Mouse (Mus musculus): Measurements from ENCODE around the gene St3gal3. TPM values are rescaled to one million over a fixed set of nuclear protein-coding genes. Genes with fewer than 3 reads are reported as not detected.

Gene St3gal3
- polyA plus RNA-seq, 1 experiment from 2014 or later = 9.8 TPM

DNA sequence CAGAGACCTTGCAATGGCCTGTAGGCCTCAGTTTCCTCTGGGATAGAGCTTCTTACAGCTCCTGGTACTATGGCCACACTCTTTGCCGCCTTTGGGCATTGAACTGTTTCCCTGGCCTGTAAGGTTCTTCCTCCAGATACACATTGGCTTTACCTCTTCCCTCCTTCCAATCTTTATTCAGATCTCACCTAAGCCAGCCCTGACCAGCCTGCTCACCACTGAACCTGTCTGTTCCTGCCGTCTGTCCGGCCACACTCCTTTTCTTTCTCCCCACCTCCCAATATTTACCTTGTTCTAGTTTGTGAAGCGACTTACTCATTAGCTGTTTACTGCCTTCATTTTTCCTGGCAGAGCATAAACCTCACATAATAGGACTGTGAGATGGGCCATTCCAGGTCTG, 155.5 kb downstream of the St3gal3 start:
- Histone ChIP-seq H3K9me3 (no peaks in the 10 kb centered on the region), H3K27ac (no peak overlapping the region), H3K4me1 (peaks cover 9% of the 10 kb centered on the region), H3K4me2 (no peak overlapping the region), H3K4me3 (no peak overlapping the region), H3K9ac (no peak overlapping the region), H3K27me3 (no peaks in the 10 kb centered on the region), H3K36me3 (no peaks in the 10 kb centered on the region)
- WGBS = 90% methylated on average over 4 of the region's 4 CpGs
- no peak for ATAC-seq (ENCODE audit: insufficient number of reproducible peaks, insufficient read depth, low FRiP score, low TSS enrichment, low read depth)

DNA sequence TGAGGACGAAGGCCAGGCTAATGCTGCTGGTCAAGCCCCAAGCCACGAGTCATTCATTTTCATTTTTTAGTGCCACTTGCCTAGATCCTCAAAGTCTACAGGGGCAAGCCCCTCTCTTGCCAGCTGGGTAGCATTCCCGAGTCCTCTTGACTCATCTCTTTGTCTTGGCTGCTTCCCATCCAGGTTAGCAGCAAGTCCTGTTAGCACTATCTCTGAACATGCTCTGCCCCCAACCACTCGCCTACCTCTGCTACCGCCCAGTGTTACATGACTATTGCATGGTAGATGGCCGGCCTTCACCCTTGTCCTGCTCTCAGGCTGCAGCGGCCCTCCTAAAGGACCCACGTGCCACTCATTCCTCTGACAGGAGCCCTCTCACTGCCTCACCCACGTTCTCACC, 156.4 kb downstream of the St3gal3 start:
- Histone ChIP-seq H3K36me3 (no peaks in the 10 kb centered on the region), H3K27me3 (no peaks in the 10 kb centered on the region), H3K4me2 (no peak overlapping the region), H3K4me1 (peaks cover 16% of the 10 kb centered on the region), H3K27ac (no peak overlapping the region), H3K9ac (no peak overlapping the region), H3K4me3 (no peak overlapping the region), H3K9me3 (no peaks in the 10 kb centered on the region)
- WGBS = 91% methylated on average over 9 of the region's 9 CpGs
- no peak for ATAC-seq (ENCODE audit: insufficient number of reproducible peaks, insufficient read depth, low FRiP score, low TSS enrichment, low read depth)

DNA sequence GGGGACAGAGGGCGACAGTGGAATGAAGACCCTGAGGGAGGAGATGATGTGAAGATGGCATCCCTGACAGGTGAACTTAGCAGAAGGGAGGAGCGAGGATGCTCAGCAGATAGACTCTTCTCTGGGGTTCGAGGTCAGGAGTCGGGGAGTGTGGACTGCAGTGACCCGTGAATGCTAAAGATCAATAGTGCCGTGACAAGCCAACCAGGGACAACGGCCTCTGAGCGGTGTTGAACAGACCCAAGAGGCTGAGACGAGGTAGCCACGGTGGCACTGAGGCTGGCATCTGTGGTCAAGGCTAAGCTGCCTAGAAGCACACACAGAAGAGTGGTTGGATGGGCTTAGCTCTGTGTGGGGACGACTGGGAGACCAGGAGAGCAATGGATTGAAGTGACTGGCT, 156.9 kb downstream of the St3gal3 start:
- H3K9me3 ChIP-seq = no peaks in the 10 kb centered on the region
- WGBS = 81% methylated on average over 11 of the region's 11 CpGs

DNA sequence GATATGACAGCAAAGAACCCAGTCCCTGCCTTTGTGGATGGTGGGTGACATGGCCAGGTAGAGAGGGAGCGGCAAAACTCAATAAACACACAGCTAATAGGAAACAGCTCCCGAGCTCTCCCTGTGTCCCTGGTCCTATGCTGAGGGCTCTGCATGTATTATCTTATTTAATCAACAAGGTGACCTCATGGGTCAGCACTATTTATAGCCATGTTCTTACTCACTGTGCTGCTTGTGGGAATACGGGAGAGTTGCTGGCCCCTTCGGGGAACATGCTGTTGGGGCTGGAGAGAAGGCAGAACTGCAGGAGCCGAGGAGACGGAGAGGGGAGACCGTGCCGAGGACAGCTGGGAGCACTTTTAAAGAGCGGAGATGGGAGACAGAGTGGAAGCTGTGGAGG, 157.3 kb downstream of the St3gal3 start:
- no peak overlapping the region for H3K9ac ChIP-seq
- no peak overlapping the region for H3K4me3 ChIP-seq
- no peak overlapping the region for H3K27ac ChIP-seq
- no peaks in the 10 kb centered on the region for H3K36me3 ChIP-seq
- peaks cover 24% of the 10 kb centered on the region for H3K4me1 ChIP-seq
- no peaks in the 10 kb centered on the region for H3K9me3 ChIP-seq
- no peak for ATAC-seq (ENCODE audit: insufficient number of reproducible peaks, insufficient read depth, low FRiP score, low TSS enrichment, low read depth)
- H3K27me3 ChIP-seq = no peaks in the 10 kb centered on the region
- WGBS = 54% methylated on average over 9 of the region's 9 CpGs
- H3K4me2 ChIP-seq = no peak overlapping the region

More for the DNA sequence above, 156.9 kb downstream of the St3gal3 start:
- Histone ChIP-seq H3K4me1 (peaks cover 20% of the 10 kb centered on the region), H3K4me3 (no peak overlapping the region), H3K4me2 (no peak overlapping the region), H3K9ac (no peak overlapping the region), H3K36me3 (no peaks in the 10 kb centered on the region), H3K27me3 (no peaks in the 10 kb centered on the region), H3K27ac (no peak overlapping the region)
- ATAC-seq (ENCODE audit: insufficient number of reproducible peaks, insufficient read depth, low FRiP score, low TSS enrichment, low read depth) = no peak

DNA sequence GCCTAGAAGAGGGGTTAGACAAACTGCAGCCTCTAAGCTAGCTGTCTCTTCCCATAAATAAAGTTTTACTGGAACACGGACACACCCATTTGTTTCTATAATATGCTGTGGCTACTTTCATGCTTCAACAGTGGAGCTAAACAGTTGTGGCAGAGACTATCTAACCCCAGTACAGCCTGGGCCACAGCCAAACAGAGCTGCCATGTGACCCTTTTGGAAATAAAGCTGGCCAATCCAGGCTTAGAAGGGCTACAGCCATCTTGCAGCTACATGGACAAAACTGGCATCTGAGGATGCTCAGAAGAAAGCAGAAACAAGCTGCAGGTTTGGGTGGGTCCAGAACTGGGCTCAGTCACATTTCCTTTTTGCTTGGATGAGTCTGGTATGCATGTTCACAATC, 158.9 kb downstream of the St3gal3 start:
- WGBS = 74% methylated on average over 1 of the region's 1 CpGs

DNA sequence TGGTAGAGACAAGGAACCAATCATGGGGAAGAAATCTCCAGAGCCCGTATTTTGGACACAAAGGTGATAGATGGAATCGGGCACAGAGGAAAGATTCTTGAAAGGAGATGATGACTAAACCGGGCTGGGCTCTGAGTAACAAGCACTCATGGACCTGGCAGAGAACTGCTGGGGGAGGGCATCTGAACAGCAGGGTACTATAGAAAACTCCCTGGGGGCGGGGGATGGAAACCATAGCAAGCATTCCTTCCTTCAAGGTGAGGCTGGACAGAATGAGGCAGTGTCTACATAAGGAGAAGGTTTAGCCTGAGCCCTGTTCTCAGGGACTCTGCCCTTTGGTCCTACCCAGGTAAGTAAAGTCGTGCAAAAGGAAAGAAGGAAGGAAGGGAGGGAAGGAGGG, 160.0 kb downstream of the St3gal3 start:
- Histone ChIP-seq H3K9me3 (no peaks in the 10 kb centered on the region), H3K4me2 (no peak overlapping the region), H3K36me3 (no peaks in the 10 kb centered on the region), H3K27ac (no peak overlapping the region), H3K9ac (no peak overlapping the region), H3K27me3 (no peaks in the 10 kb centered on the region), H3K4me1 (peaks cover 25% of the 10 kb centered on the region), H3K4me3 (no peak overlapping the region)
- WGBS = 70% methylated on average over 5 of the region's 5 CpGs
- ATAC-seq (ENCODE audit: insufficient number of reproducible peaks, insufficient read depth, low FRiP score, low TSS enrichment, low read depth) = no peak

More for the DNA sequence above, 158.9 kb downstream of the St3gal3 start:
- no peak overlapping the region for H3K27ac ChIP-seq
- ATAC-seq (ENCODE audit: insufficient number of reproducible peaks, insufficient read depth, low FRiP score, low TSS enrichment, low read depth) = no peak
- no peaks in the 10 kb centered on the region for H3K9me3 ChIP-seq
- H3K4me3 ChIP-seq = no peak overlapping the region
- peaks cover 24% of the 10 kb centered on the region for H3K4me1 ChIP-seq
- no peak overlapping the region for H3K4me2 ChIP-seq
- H3K9ac ChIP-seq = no peak overlapping the region
- no peaks in the 10 kb centered on the region for H3K27me3 ChIP-seq
- H3K36me3 ChIP-seq = no peaks in the 10 kb centered on the region

DNA sequence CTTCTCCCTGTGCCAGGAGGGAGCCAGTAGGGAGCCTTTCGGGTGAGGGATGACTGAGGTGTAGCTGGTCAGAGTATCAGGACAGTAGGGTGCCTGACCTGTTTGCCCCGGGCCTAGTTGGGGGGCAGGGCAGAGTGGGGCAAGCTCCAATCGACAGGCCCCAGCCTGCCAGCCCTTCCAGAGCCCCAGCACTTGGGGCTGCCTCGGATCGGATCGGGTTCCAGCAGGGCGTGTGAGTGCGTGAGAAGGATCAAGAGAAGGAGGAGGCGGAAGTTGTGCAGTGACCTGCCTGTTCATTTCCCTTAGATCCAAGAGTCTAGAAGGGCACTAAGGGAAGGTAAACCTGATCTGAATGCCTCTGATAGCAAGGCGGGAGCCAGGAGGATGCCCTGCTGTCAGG, 161.7 kb downstream of the St3gal3 start:
- no peaks in the 10 kb centered on the region for H3K9me3 ChIP-seq
- no peak for ATAC-seq (ENCODE audit: insufficient number of reproducible peaks, insufficient read depth, low FRiP score, low TSS enrichment, low read depth)
- no peak overlapping the region for H3K27ac ChIP-seq
- no peak overlapping the region for H3K4me2 ChIP-seq
- no peak overlapping the region for H3K9ac ChIP-seq
- H3K4me1 ChIP-seq = peaks cover 27% of the 10 kb centered on the region
- H3K27me3 ChIP-seq = no peaks in the 10 kb centered on the region
- no peaks in the 10 kb centered on the region for H3K36me3 ChIP-seq
- H3K4me3 ChIP-seq = no peak overlapping the region
- 33% methylated on average over 10 of the region's 10 CpGs for WGBS

DNA sequence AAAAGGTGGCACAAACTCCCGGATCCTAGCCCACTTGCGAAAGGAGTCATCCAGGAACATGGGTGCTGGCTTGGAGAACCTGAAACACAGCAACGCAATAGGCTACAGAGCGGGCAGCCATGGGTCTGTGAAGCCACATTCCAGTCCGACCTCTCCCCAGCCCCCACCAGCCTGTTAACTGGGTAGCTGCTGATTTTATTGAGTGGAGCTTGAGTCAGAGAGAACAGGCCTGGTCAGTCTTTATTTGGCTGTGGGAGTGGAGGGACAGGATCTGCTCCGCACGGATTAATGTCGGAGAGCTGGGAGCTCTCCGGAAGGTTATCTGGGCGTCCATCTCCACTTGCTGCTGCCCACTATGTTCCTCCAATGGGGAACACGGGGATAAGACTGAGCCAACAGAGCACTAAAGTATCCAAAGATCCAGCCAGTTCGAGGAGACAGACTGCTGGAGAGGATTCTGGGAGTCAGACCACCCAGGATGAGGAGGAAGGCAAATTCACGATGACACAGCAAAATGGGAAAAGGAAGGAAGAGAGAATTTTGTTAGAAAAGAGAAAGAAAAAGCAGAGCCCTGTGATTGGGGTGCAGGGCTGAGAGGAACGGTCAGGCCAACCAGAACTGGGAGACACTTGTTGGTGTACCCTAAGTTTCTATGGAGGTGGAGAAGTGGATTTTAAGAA, 170.2 kb downstream of the St3gal3 start:
- no peak overlapping the region for H3K27ac ChIP-seq

DNA sequence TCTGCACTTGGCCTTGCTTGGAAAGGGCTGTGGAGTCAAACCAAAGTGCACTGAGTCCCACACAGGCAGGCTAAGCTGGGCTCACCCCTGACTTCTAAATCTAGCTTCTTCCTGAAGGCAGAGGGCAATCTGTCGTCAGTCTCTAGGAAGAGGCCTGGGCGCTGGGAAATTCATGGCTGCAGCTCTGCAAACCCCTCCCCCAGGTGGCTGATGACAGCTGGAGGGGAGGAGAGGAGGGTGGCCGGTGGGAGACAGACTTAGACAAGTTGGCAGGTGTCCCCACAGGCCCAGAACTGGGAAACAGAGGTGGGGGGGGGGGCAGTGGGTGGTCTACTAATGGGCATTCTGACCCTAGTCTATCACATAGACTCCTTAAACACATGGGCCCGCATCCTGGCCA, 177.2 kb downstream of the St3gal3 start:
- no peak overlapping the region for H3K4me2 ChIP-seq
- H3K36me3 ChIP-seq = peaks cover 69% of the 10 kb centered on the region
- no peak overlapping the region for H3K27ac ChIP-seq
- no peak overlapping the region for H3K9ac ChIP-seq
- no peaks in the 10 kb centered on the region for H3K4me1 ChIP-seq
- 0 out of 2 replicates have a peak, but pooled peaks cover 1% of the 10 kb centered on the region for H3K9me3 ChIP-seq
- H3K27me3 ChIP-seq = no peaks in the 10 kb centered on the region
- H3K4me3 ChIP-seq = no peak overlapping the region
- ATAC-seq (ENCODE audit: insufficient number of reproducible peaks, insufficient read depth, low FRiP score, low TSS enrichment, low read depth) = no peak
- 68% methylated on average over 4 of the region's 4 CpGs for WGBS

More for the DNA sequence above, 170.2 kb downstream of the St3gal3 start:
- Histone ChIP-seq H3K9me3 (no peaks in the 10 kb centered on the region), H3K4me1 (peaks cover 8% of the 10 kb centered on the region), H3K36me3 (peaks cover 24% of the 10 kb centered on the region), H3K4me3 (no peak overlapping the region), H3K9ac (no peak overlapping the region), H3K27me3 (no peaks in the 10 kb centered on the region), H3K4me2 (no peak overlapping the region)
- ATAC-seq (ENCODE audit: insufficient number of reproducible peaks, insufficient read depth, low FRiP score, low TSS enrichment, low read depth) = no peak
- 78% methylated on average over 14 of the region's 14 CpGs for WGBS

DNA sequence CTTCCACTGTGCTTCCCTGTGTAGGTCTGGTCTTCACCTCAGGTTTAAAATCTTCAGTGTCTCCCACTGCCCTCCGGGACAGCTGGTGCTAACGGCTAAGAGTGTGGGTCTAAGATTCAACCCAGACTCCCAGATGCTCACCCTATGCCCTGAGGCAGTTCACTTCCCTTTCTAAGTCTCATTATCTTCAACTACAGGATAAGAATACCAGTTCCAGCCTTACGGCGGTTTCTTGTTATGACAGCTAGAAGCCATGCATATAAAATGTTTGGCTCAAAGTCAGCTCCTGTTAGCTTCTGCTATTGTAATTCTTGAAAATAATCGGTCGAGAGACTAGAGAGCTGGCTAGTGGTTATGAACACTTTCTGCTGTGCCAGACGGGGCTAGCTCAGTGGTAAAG, 187.2 kb downstream of the St3gal3 start:
- Histone ChIP-seq H3K4me2 (no peak overlapping the region), H3K4me3 (no peak overlapping the region), H3K4me1 (peaks cover 13% of the 10 kb centered on the region), H3K27me3 (no peaks in the 10 kb centered on the region), H3K27ac (no peak overlapping the region), H3K9ac (no peak overlapping the region), H3K9me3 (0 out of 2 replicates have a peak, but pooled peaks cover 2% of the 10 kb centered on the region), H3K36me3 (peaks cover 29% of the 10 kb centered on the region)
- no peak for ATAC-seq (ENCODE audit: insufficient number of reproducible peaks, insufficient read depth, low FRiP score, low TSS enrichment, low read depth)
- WGBS = 60% methylated on average over 7 of the region's 7 CpGs

DNA sequence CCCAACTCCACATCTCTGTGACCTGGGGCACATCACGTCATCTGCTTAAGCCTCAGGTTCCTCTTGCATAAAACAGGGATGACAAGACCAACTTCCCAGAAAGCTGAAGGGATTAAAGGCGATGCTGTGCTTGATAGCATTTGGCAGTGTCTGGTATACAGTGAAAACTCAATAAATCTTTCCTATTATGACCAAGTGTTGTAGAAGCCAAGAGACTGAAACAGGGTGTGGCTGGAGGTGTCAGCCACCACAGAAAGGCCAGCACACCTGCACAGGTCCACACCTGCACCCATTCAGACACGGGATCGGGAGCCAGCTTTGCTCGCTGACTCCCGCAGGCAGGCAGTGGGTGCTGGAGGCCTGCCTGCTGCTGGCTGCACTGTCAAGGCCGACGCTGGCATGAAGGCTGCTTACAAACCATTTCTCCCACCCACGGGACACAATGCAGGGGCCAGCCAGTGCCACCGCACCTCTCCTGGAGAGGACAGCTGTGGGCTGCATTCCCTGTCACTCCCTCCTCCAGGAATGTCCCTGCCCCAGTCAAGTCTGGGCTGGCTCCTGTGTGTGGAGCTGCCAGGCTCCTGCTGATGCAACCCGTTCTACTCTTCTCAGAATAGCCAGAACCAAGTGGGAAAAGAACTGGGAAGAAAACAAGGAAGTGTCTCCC, 187.9 kb downstream of the St3gal3 start:
- no peaks in the 10 kb centered on the region for H3K27me3 ChIP-seq
- no peak for ATAC-seq (ENCODE audit: insufficient number of reproducible peaks, insufficient read depth, low FRiP score, low TSS enrichment, low read depth)
- peaks cover 13% of the 10 kb centered on the region for H3K4me1 ChIP-seq
- no peaks in the 10 kb centered on the region for H3K9me3 ChIP-seq
- H3K27ac ChIP-seq = no peak overlapping the region
- WGBS = 82% methylated on average over 11 of the region's 11 CpGs
- H3K4me3 ChIP-seq = no peak overlapping the region
- no peak overlapping the region for H3K9ac ChIP-seq
- no peak overlapping the region for H3K4me2 ChIP-seq
- peaks cover 21% of the 10 kb centered on the region; the same call in 1 of the 2 replicates for H3K36me3 ChIP-seq

DNA sequence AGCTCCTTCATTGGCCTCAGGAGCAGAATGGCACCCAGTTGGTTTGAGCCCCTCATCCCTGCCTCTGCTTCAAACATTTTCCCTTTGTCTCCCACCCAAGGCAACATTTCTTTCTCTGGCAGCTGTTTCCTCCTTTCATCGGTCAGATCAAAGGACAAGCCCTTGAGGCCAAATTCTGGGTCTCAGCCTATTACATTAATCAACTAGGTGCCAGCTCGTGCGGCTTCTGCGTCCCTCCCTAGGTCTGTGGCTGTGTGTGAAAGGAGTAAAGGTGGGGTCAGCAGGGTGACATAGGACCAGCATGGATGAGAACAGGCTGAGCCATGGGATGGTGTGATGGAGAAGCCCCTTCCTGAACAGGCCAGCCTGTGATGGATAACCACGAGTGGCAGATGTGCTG, 191.4 kb downstream of the St3gal3 start:
- Histone ChIP-seq H3K4me2 (no peak overlapping the region), H3K9ac (0 out of 2 replicates have a peak overlapping the region, but pooled peaks have one; percentile 16), H3K27me3 (no peaks in the 10 kb centered on the region), H3K4me1 (peaks cover 13% of the 10 kb centered on the region), H3K36me3 (peaks cover 35% of the 10 kb centered on the region), H3K27ac (no peak overlapping the region), H3K9me3 (no peaks in the 10 kb centered on the region), H3K4me3 (no peak overlapping the region)
- no peak for ATAC-seq (ENCODE audit: insufficient number of reproducible peaks, insufficient read depth, low FRiP score, low TSS enrichment, low read depth)
- 16% methylated on average over 5 of the region's 5 CpGs for WGBS
